Mouse (Mus musculus): ENCODE results near the gene Olfr139.

Olfr139 gene

DNA sequence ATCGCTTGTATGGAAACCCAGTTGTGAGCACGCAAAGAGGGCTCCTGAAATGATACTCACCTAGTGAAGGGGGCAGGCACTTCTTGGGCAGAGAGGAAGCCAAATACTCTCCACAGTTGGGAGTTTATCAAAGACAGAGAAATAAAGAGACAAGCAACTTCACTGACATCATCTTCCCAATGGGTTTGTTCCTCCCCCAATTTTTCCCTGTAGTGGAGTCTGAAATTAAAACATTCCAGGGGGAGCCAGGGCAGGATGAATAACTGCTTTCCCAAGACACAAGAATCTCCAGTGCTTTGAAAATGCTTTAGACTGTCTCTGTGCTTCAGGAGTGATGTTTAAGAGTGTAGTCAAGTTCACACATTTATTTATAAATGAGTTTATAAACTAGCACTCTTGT, at the start of gene Olfr139, which contains the start of gene Olfr399:
Gene Olfr139, minus strand, starts transcription at position 101 of the 400 bp plus-strand sequence.
Gene Olfr399, minus strand, starts transcription at position 165 of the 400 bp plus-strand sequence.
- no peak for DNase-seq (ENCODE audit: inconsistent ontology term)

DNA sequence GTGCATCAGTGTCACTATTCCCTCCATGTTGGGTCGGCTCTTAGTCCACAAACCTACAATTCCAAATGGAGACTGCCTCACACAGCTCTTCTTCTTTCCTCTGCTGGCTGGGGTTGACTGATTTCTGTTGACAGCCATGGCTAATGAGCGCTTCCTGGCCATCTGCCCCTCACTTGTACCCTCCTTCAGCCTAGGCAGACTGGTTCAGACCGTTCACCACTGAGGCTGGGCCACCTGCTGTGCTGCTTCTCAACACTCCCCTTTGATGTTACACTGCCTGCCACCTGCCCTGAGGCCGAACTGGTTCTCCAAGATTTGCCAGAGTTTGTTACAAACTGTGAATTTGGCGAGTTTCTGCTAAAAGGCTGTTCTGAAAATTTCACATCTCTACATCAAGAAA, 48.7 kb upstream of the Olfr139 start:
- no peak for DNase-seq (ENCODE audit: inconsistent ontology term)

DNA sequence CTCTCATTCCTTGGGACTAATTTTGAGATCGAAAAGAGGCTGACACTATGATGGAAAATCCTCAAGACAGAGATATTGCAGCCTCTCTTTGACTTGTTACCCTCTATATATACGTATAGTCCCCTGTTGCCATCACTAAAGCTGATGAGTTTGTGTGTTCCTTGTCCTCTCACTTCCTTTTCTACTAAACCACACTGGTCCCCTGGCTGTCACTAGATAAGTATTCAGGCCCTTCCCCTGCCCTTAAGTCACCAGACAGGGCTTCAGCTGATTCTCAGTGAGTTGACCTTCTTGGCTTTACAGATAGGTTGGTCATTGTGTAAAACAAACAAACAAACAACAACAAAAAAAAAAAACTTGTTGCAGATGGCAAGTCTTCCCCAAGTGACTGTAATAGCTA, 45.2 kb upstream of the Olfr139 start:
- DNase-seq (ENCODE audit: inconsistent ontology term) = no peak

DNA sequence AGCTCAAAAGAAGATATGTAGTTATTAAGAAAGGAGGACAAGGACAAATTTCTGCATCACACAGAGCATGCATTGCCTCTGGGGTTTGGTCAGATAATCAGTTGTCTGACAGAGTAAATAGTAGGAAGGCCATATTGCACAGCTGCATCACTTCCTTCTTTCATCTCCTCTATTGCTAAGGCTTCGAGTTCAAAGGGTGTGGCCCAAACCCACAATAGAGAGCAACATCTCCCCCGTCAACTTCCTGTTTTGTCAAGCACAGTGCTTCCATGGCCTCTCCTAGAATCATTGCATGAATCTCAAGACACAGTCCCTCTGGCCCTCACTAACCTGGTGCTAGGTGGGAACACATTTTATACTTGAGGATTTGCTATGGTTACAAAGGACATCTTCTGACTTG, 44.4 kb upstream of the Olfr139 start:
- DNase-seq (ENCODE audit: inconsistent ontology term) = no peak

DNA sequence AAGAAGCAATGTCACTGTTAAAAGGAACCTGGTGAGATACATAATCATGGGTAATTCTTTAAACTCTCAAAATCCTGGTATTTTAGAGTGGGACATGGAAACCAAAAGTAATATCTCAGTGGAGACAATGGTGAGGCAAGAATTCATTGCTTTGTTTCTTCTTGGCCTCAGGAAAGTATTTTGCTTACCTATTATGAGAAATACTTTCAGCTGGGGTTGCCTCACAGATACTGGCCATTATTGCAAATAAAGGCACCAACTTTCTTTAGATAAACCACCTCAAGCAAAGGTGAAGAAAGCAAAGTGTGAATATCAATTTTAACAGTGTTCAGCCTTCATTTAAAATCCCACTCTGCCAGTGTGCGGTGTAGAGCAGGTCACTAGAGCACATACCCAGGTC, 13.3 kb upstream of the Olfr139 start, which contains the start of gene Zfp616:
Gene Zfp616, plus strand, starts transcription at position 301 of the 400 bp plus-strand sequence.
- DNase-seq (ENCODE audit: inconsistent ontology term) = no peak

DNA sequence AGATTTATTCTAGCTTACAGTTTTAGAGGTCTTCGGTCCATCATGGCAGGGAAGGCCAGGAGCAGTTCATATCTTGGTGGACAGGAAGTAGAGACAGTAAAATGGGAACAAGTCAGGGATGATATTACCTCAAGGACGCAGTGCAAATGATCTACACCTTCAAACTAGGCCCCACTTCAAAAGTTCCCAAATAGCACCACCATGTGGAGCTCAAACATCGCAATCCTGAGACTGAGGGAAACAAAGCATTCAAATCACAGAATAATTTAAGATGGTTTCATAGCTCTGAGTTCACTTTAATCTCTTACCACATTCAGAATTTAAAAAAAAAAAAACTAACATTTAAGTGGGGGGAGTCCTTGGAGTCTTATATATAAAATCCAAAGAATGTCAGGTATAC, 5.0 kb downstream of the Olfr139 start:
- DNase-seq (ENCODE audit: inconsistent ontology term) = no peak
